Mouse (Mus musculus) thymus, postnatal 36 days (tissue): ENCODE results near the gene Trmt1.

Experiments used
- DNase-seq, 2 experiments: peaks; one replicate each; pipeline ENCODE4 v3.0.0; 2022; ENCODE audit warnings: mixed read lengths in 2 of 2

Trmt1 gene

GRCm38 (mm10) chr8:84686191-84687002 is at the start of gene Trmt1:
TSS of gene Trmt1 (plus strand) at chr8:84686307.
- peak; percentile 36 to 42 for DNase-seq

DNA sequence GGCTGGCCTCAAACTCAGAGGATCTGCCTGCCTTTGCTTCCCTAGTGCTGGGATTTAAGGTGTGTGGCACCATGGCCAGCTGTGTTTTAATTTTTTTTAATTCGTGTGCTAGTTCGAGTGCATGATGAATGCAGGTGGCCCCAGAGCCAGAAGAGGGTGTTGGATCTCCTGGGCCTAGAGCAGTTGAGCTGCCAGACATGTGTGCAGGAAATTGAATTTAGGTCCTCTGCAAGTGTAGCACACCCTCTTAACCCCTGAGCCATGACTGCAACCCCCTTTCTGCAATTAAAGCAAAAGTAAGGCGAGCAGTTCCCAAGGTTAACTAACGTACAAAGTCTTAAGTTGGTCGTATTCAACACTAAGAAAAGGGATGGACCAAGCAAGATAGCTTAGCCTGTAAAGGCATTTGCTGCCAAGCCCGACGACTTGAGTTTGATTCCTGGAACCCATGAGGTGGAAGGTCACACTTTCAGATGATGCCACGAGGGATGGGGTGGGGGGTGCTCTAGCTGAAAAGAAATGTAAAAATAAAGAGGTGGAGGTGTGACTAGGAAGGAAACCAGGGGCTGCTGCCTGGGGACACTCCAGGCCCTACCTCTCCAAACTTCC is 48.1 kb upstream of the Trmt1 start:
- peak; percentile 36 to 54 for DNase-seq

DNA sequence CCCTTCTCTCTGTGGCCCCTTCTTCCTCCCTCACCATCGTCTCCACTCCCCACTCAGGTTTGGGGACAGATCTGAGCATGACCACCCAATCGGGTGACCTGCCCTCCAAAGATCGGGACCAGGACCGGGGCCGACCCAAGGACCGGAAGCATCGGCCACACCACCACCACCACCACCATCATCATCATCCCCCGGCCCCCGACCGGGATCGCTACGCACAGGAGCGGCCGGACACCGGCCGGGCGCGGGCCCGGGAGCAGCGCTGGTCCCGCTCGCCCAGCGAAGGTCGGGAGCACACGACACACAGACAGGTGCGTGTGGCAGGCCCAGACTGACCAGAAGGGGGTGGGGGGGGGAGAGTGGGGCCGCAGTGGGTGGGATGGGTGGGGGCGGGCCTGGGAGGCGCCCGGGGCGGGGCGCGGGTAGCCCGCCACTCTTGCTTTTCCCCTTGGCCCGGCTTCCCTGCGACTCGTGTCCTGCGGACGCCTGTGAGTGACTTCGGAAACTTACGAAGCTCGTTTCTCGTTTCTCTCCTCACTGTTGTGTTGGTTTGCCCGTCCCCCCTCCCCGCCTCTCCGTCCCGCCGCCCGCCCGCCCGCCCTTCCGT is 47.4 kb upstream of the Trmt1 start:
- DNase-seq: peak; percentile 35 to 62

GRCm38 (mm10) chr8:84639162-84640009 is 46.7 kb upstream of the Trmt1 start:
- peak; percentile 91 to 93 for DNase-seq

DNA sequence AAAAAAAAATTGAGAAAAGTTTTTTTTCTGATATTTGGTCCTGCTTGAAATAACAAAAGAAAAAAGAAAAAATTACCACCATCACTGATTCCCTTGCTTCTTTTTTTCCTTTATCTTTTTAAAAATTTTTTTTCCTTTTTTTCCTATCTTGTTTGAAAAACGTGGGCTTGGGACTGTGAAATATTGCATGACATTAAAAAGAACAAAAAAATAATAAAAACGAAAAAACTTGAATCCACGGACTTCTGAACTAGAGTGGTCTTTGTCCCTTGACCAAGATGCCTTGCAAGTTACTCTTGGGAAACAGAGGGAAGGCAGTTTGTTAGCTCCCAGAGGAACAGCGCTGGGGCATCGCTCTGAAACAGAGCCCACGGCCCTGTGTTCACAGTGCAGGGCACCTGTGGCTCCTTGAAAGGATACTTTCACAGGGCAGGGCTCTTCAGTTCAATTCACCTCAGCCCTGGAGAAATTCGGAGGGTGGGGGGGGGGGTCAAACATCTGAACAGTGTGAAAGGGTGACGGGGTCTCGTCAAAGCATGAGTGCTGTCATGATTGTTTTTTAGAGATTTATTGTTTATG is 46.0 kb upstream of the Trmt1 start:
- DNase-seq: no peak

- no peak for DNase-seq
Measured at GRCm38 (mm10) chr8:84640617-84641294, 45.4 kb upstream of the Trmt1 start.

GRCm38 (mm10) chr8:84641578-84642361 is 44.3 kb upstream of the Trmt1 start:
- DNase-seq: no peak

DNA sequence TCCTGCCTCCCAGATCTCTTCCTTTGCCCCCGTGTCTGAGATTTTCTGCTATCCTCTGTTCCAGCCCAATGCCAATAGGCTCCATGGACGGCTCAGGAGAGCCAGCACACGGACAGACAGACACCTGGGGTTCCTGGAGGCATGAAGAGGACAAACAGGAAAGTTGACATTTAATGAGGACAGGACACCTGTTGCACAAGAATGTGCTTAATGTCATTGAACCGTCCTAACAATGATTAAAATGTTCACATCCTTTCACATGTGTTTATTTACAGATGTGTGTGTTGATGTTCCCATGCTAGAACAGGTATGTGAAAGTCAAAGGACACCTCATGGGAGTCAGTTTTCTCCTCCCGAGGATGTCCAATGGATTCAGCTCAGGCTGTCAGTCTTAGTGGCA is 43.1 kb upstream of the Trmt1 start:
- no peak for DNase-seq

DNA sequence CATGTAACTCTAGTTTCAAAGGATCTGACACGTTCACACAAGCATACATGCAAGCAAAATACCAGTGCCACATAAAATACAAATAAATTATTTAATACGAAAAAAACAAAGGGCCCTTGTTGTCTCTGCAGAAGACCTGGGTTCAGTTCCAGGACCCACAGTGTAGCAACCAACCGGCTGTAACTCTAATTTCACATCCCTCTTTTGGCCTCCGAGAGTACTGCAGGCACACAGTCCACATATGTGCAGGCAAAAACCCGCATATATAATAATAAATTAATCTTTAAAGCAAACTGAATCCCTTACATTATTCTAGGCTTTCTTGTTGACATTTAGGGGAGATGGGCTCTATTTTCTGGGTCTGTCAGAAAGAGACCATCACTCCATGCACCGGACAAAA is 39.3 kb upstream of the Trmt1 start:
- no peak for DNase-seq

DNA sequence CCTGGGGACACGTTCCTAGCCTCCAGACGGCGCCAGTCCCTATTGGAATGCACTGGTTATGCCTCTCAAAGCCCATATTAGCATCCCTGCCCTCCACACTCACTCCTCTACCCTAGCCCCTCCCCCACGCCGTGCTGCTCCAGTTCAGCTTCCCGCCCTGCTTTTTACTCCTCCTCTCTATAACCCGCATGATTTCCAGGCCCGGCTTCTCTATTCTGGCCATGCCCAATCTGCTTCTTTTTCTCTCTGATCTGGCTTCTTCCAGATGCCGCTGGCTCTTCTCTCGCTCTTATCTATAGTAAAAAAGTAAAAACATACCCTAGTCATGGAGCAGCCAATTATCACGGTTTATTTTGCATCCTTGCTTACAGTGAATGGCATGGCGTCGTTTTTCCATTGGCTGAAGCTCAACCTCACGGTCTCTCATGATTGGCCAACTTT is 38.6 kb upstream of the Trmt1 start:
- DNase-seq: no peak

DNA sequence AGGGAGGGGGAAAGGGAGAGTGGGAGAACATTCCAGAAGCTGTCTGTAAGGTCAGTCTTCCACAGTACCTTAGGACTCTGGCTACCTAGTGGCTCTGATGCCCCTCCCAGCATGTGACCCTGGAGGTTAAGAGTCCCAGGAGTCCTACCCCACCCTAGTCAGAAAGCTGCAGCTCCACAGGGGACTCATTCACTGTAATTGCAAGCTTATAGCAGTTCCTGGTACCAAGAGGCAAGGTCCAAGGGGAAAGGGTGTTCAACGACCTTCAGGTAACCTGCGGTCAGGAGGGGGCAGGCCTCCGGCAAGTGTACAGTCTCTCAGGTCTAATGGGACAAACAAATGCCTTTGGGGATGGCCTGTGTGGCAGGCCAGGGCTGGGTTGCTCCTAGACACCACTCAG is 35.9 kb upstream of the Trmt1 start:
- DNase-seq: no peak

DNA sequence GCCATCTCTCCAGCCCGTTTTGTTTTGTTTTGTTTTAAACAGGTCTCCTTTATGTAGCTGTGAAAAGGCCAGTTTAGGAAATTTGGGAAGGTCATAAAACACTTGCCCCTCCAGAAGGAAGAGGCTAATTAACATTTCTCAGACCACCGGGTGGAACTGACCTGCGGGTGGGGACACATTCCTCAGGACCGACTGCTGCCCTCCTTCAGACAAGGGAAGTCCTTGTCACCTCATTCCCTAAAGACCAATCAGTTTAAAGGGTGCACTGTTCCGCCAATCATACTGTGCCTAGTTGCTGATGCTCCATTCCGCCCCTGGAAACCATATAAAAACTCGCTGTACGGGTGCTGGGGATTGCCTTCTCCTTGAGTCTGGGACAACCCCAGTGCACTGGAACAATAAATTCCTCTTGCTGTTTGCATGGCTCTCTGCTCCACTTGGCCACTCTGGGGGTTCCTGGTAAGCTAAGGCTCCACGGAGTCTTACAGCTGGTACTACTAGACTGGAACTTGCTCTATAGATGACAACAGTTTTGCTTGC is 32.9 kb upstream of the Trmt1 start:
- DNase-seq: no peak

- DNase-seq: peak in 1 of 2 experiments; percentile 26
Measured at GRCm38 (mm10) chr8:84654597-84654996, 31.5 kb upstream of the Trmt1 start.

DNA sequence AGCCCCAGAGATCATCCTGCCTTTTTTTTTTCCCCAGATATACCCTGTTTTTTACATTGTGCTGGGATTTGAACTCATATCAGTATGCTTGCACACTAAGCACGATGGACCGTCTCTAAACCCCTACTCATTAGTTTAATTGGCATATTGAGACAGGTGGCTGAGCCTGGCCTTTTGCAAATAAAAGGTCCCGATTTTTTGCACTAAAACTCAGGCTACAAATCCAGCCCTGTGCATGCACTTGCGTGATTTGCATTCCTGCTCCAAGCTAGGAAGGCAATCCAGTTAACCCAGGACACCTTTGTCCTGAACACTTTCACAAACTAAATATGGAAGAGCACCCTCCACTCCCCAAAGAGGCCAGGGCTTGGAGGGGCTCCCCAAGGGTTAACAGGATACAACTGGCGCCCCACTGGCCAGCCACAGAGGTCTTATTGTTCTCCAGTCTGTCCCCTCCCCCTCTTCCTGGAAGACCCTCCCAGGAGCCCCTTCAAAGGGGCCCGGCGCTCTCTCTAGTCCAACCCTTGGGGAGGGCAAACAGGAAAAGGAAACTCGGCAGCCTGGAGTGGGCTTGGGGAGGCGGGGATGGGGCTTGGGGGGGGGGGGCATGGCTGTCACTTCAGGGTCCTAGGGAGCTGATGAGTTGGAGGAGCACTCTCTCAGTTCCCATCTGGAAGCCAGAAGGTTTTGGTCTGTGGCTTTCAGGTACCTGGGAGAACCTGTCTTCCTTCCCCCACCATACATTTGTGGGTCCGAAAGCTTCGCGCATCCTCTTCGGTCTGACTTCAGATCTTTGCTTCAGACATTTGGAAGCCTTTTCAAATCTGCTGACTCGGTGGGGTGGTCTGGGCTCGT is 30.5 kb upstream of the Trmt1 start:
- DNase-seq: no peak

DNA sequence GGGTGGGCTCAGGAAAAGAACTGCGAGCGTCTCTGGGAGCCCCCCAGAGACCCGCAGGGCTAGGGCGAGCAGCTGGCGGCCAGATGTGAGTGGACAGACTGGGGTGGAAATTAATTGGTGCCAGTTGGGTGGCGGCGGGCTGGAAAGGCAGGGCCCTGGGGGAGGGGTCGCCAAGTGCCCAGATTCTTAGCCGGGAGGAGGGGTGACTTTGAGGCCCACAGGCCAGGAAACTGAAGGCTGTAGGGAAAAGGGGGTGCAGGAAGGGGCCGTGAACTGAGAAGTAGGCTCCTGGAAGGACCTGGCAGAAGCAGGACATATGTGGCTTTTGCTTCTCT is 29.9 kb upstream of the Trmt1 start:
- peak in 1 of 2 experiments; percentile 22 for DNase-seq

DNA sequence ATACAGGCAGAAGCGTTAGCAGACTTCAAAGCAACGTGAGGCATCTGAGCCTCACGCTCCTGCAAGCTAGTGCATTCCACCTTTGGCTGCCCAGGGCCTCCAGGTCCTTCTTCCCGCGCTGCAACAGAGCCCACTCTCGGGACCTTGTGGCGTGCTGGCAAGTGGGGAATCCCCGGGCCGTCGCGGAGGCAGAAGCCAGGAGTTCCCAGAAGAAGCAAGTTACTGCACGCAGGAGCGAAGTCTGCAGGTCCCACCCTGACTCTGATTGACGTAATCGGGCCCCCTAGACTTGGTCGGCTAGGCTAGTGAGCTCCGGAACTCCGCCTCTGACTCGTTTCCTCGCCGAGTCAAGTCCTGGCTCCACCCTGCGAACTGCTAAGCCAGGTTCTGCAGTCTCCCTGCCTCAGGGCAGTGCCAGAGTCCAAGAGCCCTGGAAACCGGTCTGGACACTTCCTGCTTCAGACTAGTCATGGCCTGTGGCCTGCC is 29.4 kb upstream of the Trmt1 start:
- DNase-seq: peak; percentile 73 to 85

DNA sequence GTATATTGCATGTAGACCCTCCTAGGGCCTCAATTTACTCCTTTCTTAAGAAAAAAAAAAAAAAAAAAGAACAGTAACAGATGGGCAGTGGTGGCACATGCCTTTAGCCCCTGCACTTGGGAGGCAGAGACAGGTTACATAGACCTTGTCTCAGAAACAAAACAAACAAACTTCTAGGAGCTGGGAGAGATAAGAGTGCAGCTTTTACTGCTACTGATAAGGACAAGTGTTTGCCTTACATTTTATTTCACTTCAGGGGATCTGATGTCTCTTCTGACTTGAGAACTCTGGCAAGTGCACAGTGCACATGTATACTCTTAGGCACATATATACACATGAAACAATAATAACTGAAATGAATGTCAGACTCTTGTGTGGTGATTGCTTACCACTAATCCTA is 28.9 kb upstream of the Trmt1 start:
- DNase-seq: no peak

- DNase-seq: no peak
Measured at GRCm38 (mm10) chr8:84657680-84658079, 28.4 kb upstream of the Trmt1 start.

DNA sequence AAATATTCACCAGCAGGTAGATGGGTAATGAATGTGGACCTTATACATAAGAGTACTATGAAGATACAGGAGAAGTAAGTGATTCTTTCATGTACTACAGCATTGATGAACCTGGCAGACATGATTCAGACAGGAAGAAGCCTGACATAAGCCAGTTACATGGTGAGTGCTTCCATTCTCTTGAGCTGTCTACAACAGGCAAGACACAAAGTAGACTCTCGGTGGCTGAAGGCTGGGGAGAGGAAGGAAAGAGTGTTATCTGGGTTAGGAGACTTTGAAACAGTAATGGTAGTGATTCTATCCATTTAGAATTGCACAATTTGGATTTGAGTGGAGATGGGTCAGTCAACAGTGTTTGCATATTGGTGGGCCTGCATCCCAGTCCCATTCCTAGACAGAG is 27.2 kb upstream of the Trmt1 start:
- DNase-seq: no peak
